Mouse (Mus musculus) stomach, embryonic 14.5 days (tissue): Measurements from ENCODE around the gene Bcas3. TPM values are rescaled to one million over a fixed set of nuclear protein-coding genes. Genes with fewer than 3 reads are reported as not detected.

Source experiments
- ATAC-seq: fragments of 200-750 bp; cut with Nextera tagmentation; 2 replicates; pipeline ENCODE4 v1.8.0; 2017; ENCODE audit warnings: low read depth, moderate TSS enrichment; ENCODE audit not compliant: insufficient number of reproducible peaks, insufficient read depth, low FRiP score
- H3K27ac ChIP-seq: fragments of 300-500 bp; sonication (generic); 2 replicates; pipeline ENCODE4 v1.5.1; 2014; ENCODE audit warnings: mild to moderate bottlenecking, low read length, moderate library complexity, mixed read lengths
- H3K27me3 ChIP-seq: fragments of 300-500 bp; sonication (generic); 2 replicates; pipeline ENCODE4 v1.6.1; 2014; ENCODE audit warnings: low read length, control low read depth, mixed read lengths; ENCODE audit not compliant: control insufficient read depth, insufficient read depth
- H3K36me3 ChIP-seq: fragments of 300-500 bp; sonication (generic); 2 replicates; pipeline ENCODE4 v1.6.1; 2014; ENCODE audit warnings: mild to moderate bottlenecking, control low read depth, low read length, moderate library complexity, mixed read lengths; ENCODE audit not compliant: control insufficient read depth, insufficient read depth
- H3K4me1 ChIP-seq: fragments of 300-500 bp; sonication (generic); 2 replicates; pipeline ENCODE4 v1.6.1; 2014; ENCODE audit warnings: low read length, control low read depth, mixed read lengths; ENCODE audit not compliant: control insufficient read depth, insufficient read depth
- H3K4me2 ChIP-seq: fragments of 300-500 bp; sonication (generic); replicated peaks from 2 replicates; pipeline ENCODE4 v1.6.1; 2014; ENCODE audit warnings: low read depth, low read length, control low read depth
- H3K4me3 ChIP-seq: fragments of 300-500 bp; sonication (generic); 2 replicates; pipeline ENCODE4 v1.5.1; 2014; ENCODE audit warnings: low read depth, low read length, control low read depth
- H3K9ac ChIP-seq: fragments of 300-500 bp; sonication (generic); replicated peaks from 2 replicates; pipeline ENCODE4 v1.6.1; 2014; ENCODE audit warnings: low read depth, mild to moderate bottlenecking, control low read depth, low read length, moderate library complexity, mixed read lengths
- H3K9me3 ChIP-seq: fragments of 300-500 bp; sonication (generic); 2 replicates; pipeline ENCODE4 v1.6.1; 2016; ENCODE audit warnings: low read depth, low read length, control low read depth; ENCODE audit not compliant: control insufficient read depth
- WGBS: fragments of 180-500 bp; shearing (Covaris S2); extraction: QIAGEN DNeasy Blood & Tissue Kit; methylation state at CpG from one replicate; pipeline ENCODE4 v1.1.7; 2014; 5-methylcytosine and 5-hydroxymethylcytosine counted together
- polyA plus RNA-seq: library from polyadenylated mRNA; unstranded; fragments of >200 nt; fragmentation: Nextera tagmentation; extraction: Ambion mirVana; gene quantifications from 2 replicates; pipeline ENCODE4 v1.2.1, GENCODE M21; 2014

Gene Bcas3
- polyA plus RNA-seq, 1 experiment from 2014 or later: 20.4 TPM

DNA sequence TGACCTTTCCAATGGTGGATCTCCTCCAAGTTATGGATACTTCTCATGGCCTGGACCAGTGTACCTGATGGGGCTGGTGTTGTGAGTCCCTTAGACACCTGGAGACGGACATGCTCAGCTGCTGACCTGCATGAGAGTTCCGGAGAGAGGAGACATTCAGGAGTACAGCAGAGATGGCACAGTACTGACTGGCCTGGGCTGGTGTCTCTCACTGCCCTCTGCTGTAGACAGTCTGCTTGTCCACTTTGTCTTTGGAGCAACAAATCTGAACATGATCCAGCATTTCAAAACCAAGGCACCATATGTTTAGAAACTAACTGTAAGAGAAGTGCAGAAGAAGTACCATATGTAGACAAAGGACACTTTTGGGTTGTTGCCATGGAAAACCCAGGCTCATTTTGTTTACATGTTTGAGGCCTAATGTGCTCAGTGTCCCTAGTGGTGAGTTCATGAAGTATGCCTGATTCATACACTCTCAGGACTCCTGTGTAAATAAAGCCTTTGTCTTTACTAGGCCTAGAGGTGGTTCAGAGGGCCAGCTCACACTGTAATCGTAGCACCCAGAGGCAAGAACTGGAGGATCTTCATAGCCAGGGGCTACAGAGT is 433.2 kb downstream of the Bcas3 start:
- Histone ChIP-seq H3K36me3 (no peaks in the 10 kb centered on the region), H3K9ac (no peak overlapping the region), H3K27ac (peak overlapping the region; percentile 29; the same call in 1 of the 2 replicates), H3K9me3 (no peaks in the 10 kb centered on the region), H3K27me3 (no peaks in the 10 kb centered on the region), H3K4me1 (0 out of 2 replicates have a peak, but pooled peaks cover 4% of the 10 kb centered on the region), H3K4me3 (no peak overlapping the region), H3K4me2 (no peak overlapping the region)
- WGBS: 66% methylated on average over 3 of the region's 3 CpGs
- 0 out of 2 replicates have a peak, but pooled peaks have one; percentile 53 for ATAC-seq

DNA sequence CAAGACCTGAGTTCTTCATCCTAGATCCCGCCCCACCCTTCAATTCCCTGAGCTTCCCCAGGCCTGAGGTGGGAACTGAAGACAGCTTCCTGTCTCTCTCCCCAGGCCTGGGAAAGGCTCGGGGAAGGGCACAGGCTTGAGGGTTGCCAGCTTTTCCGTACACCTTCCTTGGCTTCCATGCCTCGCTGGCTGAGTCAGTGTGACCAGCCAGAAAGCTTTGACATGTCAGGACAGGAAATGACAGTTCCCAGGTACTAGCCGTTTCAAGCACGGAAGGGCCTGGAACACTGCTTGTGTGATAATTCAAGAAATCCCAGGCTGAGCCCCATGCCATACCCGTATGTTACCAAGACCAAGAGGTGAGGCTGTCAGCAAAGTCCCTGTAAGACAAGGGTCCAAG is 436.8 kb downstream of the Bcas3 start:
- H3K9ac ChIP-seq: no peak overlapping the region
- 83% methylated on average over 7 of the region's 7 CpGs for WGBS

DNA sequence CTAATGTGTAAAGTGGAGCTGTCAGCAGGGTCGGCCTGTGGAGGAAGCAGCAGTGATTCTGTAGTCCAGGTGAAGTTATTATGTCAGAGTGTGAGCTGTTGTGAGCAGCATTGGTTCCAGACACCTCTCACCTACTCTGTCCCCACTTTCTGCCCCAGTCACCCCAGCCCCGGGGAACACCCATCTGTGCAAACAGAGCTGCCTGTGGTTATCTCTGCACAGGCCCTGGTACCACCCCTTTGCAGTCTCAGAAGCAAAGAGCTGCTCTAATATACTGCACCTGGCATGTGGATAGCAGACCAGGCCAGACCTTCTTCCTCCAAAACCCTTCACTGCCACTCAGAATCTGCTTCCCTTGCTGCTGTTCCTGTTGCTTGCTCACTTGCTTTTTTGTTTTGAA is 437.3 kb downstream of the Bcas3 start:
- peaks cover 10% of the 10 kb centered on the region; the same call in 1 of the 2 replicates for H3K4me1 ChIP-seq
- H3K4me3 ChIP-seq: no peak overlapping the region
- 52% methylated on average over 2 of the region's 2 CpGs for WGBS
- H3K27me3 ChIP-seq: no peaks in the 10 kb centered on the region
- H3K36me3 ChIP-seq: no peaks in the 10 kb centered on the region
- no peak overlapping the region for H3K9ac ChIP-seq
- H3K4me2 ChIP-seq: no peak overlapping the region
- H3K27ac ChIP-seq: peak overlapping the region; percentile 62; the same call in 1 of the 2 replicates
- ATAC-seq: peak; percentile 47; the same call in 1 of the 2 replicates
- H3K9me3 ChIP-seq: no peaks in the 10 kb centered on the region

More for the DNA sequence above, 436.8 kb downstream of the Bcas3 start:
- no peaks in the 10 kb centered on the region for H3K27me3 ChIP-seq
- H3K27ac ChIP-seq: no peak overlapping the region
- ATAC-seq: no peak
- H3K9me3 ChIP-seq: no peaks in the 10 kb centered on the region
- no peaks in the 10 kb centered on the region for H3K36me3 ChIP-seq
- H3K4me1 ChIP-seq: peaks cover 10% of the 10 kb centered on the region; the same call in 1 of the 2 replicates
- no peak overlapping the region for H3K4me3 ChIP-seq
- H3K4me2 ChIP-seq: no peak overlapping the region

DNA sequence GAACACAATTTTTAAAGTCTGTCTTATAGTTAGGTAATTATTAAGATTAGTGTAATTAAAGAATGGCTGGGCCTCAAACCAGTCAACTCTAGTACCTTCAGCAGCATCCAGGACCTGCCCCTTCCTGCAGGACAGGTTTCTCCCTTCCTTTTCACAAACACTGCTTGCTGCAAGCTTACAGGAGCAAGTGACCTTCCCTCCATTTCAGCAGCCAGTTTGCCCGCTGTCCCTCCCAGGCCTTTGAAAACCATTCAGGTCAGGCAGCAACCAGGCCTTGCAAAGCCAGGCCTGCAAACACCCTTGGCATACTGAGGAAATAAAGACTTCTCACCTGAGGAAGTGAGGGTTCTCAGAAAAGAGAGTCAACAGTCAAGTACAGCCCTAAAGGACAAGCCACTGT is 438.2 kb downstream of the Bcas3 start:
- Histone ChIP-seq H3K27me3 (no peaks in the 10 kb centered on the region), H3K9me3 (no peaks in the 10 kb centered on the region), H3K4me2 (no peak overlapping the region), H3K27ac (peak overlapping the region; percentile 62; the same call in 1 of the 2 replicates), H3K4me3 (no peak overlapping the region), H3K4me1 (peaks cover 5% of the 10 kb centered on the region; the same call in 1 of the 2 replicates), H3K9ac (no peak overlapping the region), H3K36me3 (no peaks in the 10 kb centered on the region)
- 57% methylated on average over 1 of the region's 1 CpGs for WGBS
- no peak for ATAC-seq

DNA sequence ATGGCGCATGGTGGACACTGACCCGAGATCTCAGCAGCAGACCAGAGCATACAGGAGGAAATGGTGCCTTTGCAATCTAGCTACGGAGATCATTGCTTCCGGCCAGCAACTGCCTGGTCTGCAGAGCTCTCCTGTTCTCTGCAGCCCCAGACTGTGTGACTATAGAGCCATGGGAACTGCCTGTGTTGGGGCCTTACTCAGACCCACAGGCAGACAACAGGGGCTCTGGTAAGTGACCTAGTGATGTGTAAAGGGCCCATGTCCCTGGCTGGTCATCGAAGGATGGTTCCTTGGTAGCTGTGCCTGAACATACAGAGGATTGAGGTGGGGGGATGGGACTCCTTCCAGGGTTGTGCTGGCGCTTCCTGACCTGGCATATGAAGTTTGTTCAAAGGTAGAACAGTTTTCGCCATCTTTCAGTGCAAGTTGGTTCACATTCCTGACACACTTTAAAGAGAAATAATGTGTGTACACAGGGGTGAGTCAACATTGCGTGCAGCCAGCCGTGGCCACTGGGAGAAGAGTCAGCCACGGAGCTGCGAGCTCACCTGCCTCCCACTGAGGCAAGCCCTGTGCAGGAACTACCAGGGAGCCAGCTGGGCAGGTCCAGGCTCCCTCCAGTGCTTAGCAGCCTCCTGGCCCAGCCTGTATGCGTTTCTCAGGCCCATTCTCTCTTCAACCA is 439.7 kb downstream of the Bcas3 start:
- Histone ChIP-seq H3K4me2 (no peak overlapping the region), H3K4me3 (no peak overlapping the region), H3K27me3 (no peaks in the 10 kb centered on the region), H3K4me1 (peaks cover 5% of the 10 kb centered on the region; the same call in 1 of the 2 replicates), H3K9me3 (no peaks in the 10 kb centered on the region), H3K27ac (peak overlapping the region; percentile 82; the same call in 1 of the 2 replicates), H3K36me3 (no peaks in the 10 kb centered on the region), H3K9ac (no peak overlapping the region)
- WGBS: 68% methylated on average over 12 of the region's 12 CpGs
- peak; percentile 81 for ATAC-seq

DNA sequence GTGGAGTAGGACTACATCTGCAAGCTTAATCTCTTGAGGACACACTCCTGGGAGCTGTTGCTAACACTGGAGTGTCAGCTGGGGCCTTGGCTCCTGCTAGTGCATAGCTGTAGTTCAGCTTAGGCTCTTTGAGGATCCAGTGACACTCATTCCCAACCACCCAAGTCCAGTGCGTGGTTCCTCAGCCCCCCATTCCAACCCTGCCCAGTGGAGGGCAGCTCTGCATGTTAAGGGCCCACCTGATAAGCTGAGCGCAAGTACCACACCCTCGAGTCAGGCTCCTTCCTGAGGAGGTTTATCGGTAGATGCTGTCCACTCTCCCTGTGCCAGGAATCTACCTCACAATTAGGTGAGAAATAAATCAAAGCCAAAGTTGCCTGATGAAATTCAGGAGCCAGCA is 446.5 kb downstream of the Bcas3 start:
- WGBS: 48% methylated on average over 4 of the region's 4 CpGs
- no peaks in the 10 kb centered on the region; the same call in 1 of the 2 replicates for H3K36me3 ChIP-seq
- no peak overlapping the region for H3K27ac ChIP-seq
- H3K9me3 ChIP-seq: no peaks in the 10 kb centered on the region
- H3K27me3 ChIP-seq: no peaks in the 10 kb centered on the region
- no peak overlapping the region for H3K4me2 ChIP-seq
- peak; percentile 59; the same call in 1 of the 2 replicates for ATAC-seq
- H3K9ac ChIP-seq: no peak overlapping the region
- no peaks in the 10 kb centered on the region for H3K4me1 ChIP-seq
- H3K4me3 ChIP-seq: no peak overlapping the region

DNA sequence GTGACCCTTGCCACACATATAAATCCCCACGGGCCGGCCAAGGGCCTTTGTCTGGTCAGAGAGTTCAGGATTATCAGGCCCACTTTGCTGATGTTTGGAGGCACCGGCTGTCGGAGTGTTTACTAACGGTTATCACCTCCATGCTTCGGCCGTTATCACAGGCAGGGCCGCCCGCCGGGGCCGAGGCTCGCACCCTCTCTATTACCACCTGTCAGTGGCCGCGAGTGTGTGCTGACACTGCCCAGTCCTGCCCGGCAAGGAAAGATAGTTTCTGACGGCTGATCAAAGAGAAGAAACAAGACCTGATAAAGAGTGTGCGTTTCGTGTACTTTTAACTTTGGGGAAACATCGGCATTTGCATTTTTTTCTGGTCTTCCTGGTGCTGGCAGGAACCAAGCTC is 446.9 kb downstream of the Bcas3 start:
- Histone ChIP-seq H3K36me3 (no peaks in the 10 kb centered on the region; the same call in 1 of the 2 replicates), H3K4me1 (no peaks in the 10 kb centered on the region), H3K9ac (no peak overlapping the region), H3K27ac (no peak overlapping the region), H3K4me2 (no peak overlapping the region), H3K4me3 (no peak overlapping the region), H3K9me3 (no peaks in the 10 kb centered on the region), H3K27me3 (no peaks in the 10 kb centered on the region)
- ATAC-seq: no peak; the same call in 1 of the 2 replicates
- WGBS: 14% methylated on average over 19 of the region's 19 CpGs

DNA sequence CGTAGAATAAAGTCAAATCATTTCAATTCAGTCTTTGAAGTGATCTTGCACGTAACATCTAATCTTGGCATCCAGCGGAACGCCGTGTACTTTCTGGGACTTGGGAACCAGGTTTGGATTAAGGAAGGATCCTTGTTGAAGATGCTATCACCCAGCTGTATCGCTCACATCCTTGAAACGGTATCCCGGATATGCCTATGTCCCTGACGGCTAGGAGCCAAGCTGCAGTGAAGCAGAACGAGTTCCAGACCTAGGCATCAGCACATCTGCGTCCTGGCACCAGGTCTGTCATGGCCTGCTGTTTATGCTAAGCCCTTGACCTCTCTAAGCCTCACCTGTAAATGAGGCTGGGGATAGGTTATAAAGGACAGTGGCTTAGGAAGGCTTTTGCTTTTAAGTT is 447.4 kb downstream of the Bcas3 start:
- H3K9ac ChIP-seq: no peak overlapping the region
- H3K4me3 ChIP-seq: no peak overlapping the region
- H3K4me2 ChIP-seq: no peak overlapping the region
- 70% methylated on average over 11 of the region's 11 CpGs for WGBS
- no peak for ATAC-seq
- H3K27me3 ChIP-seq: no peaks in the 10 kb centered on the region
- H3K27ac ChIP-seq: no peak overlapping the region
- H3K9me3 ChIP-seq: no peaks in the 10 kb centered on the region
- no peaks in the 10 kb centered on the region; the same call in 1 of the 2 replicates for H3K36me3 ChIP-seq
- no peaks in the 10 kb centered on the region for H3K4me1 ChIP-seq
